Mouse (Mus musculus): ENCODE measurements around the gene Plod1.
A peak's percentile ranks its signal among the peaks of the same experiment; 100 is the strongest.

The Plod1 gene

GRCm38 (mm10) chr4:147936331-147936954 is at the start of gene Plod1:
Plod1 (minus strand) TSS chr4:147936767.
- Histone ChIP-seq H3K4me1 (replicated peaks; ENCODE audit: low read depth, low read length) (peaks cover 69% of the 10 kb centered on the region), H3K27me3 (ENCODE audit: insufficient read depth, low read length) (peaks cover 8% of the 10 kb centered on the region; the same call in 1 of the 2 replicates)
- TF ChIP-seq POU5F1 (IDR thresholded peaks at IDR 0.05; ENCODE audit: borderline replicate concordance, low read length) (no peak), NANOG (IDR thresholded peaks at IDR 0.05; ENCODE audit: borderline replicate concordance, low read length) (no peak), CTCF (conservative IDR thresholded peaks at IDR 0.05; ENCODE audit: low read length) (no peak)

GRCm38 (mm10) chr4:147985205-147986132 is 48.9 kb upstream of the Plod1 start, which contains the start of gene Nppb:
Nppb (plus strand) TSS chr4:147985788.
- no peak for TF ChIP-seq POU5F1 (IDR thresholded peaks at IDR 0.05; ENCODE audit: borderline replicate concordance, low read length)
- TF ChIP-seq NANOG (IDR thresholded peaks at IDR 0.05; ENCODE audit: borderline replicate concordance, low read length) = no peak
- H3K27me3 ChIP-seq (ENCODE audit: insufficient read depth, low read length) = no peaks in the 10 kb centered on the region
- H3K4me1 ChIP-seq (replicated peaks; ENCODE audit: low read depth, low read length) = peaks cover 27% of the 10 kb centered on the region
- no peaks in the 10 kb centered on the region for H3K9me3 ChIP-seq (ENCODE audit: low read length)
- no peaks in the 10 kb centered on the region for H3K36me3 ChIP-seq (ENCODE audit: insufficient read depth, low read length)
- H3K4me3 ChIP-seq (replicated peaks; ENCODE audit: low read length) = peak within 1 kb of the TSS; percentile 50

More at GRCm38 (mm10) chr4:147936331-147936954, at the start of gene Plod1:
- H3K36me3 ChIP-seq (ENCODE audit: insufficient read depth, low read length) = peaks cover 16% of the 10 kb centered on the region
- H3K4me3 ChIP-seq (replicated peaks; ENCODE audit: low read length) = peak within 1 kb of the TSS; percentile 87
- no peaks in the 10 kb centered on the region for H3K9me3 ChIP-seq (ENCODE audit: low read length)

GRCm38 (mm10) chr4:147979441-147979860 is 42.9 kb upstream of the Plod1 start:
- Histone ChIP-seq H3K4me3 (replicated peaks; ENCODE audit: low read length) (no peak overlapping the region), H3K9me3 (ENCODE audit: low read length) (0 out of 2 replicates have a peak, but pooled peaks cover 3% of the 10 kb centered on the region), H3K27me3 (ENCODE audit: insufficient read depth, low read length) (no peaks in the 10 kb centered on the region), H3K36me3 (ENCODE audit: insufficient read depth, low read length) (no peaks in the 10 kb centered on the region), H3K4me1 (replicated peaks; ENCODE audit: low read depth, low read length) (no peaks in the 10 kb centered on the region)
- TF ChIP-seq POU5F1 (IDR thresholded peaks at IDR 0.05; ENCODE audit: borderline replicate concordance, low read length) (no peak), CTCF (conservative IDR thresholded peaks at IDR 0.05; ENCODE audit: low read length) (no peak)

- Histone ChIP-seq H3K27me3 (ENCODE audit: insufficient read depth, low read length) (no peaks in the 10 kb centered on the region), H3K4me1 (replicated peaks; ENCODE audit: low read depth, low read length) (no peaks in the 10 kb centered on the region), H3K9me3 (ENCODE audit: low read length) (0 out of 2 replicates have a peak, but pooled peaks cover 3% of the 10 kb centered on the region), H3K36me3 (ENCODE audit: insufficient read depth, low read length) (no peaks in the 10 kb centered on the region), H3K4me3 (replicated peaks; ENCODE audit: low read length) (no peak overlapping the region)
- no peak for TF ChIP-seq NANOG (IDR thresholded peaks at IDR 0.05; ENCODE audit: borderline replicate concordance, low read length)
- TF ChIP-seq POU5F1 (IDR thresholded peaks at IDR 0.05; ENCODE audit: borderline replicate concordance, low read length) = no peak
- no peak for TF ChIP-seq CTCF (conservative IDR thresholded peaks at IDR 0.05; ENCODE audit: low read length)
Observed at GRCm38 (mm10) chr4:147978391-147978790, 41.8 kb upstream of the Plod1 start.

GRCm38 (mm10) chr4:147977726-147978125 is 41.2 kb upstream of the Plod1 start:
- TF ChIP-seq POU5F1 (IDR thresholded peaks at IDR 0.05; ENCODE audit: borderline replicate concordance, low read length) = no peak
- TF ChIP-seq NANOG (IDR thresholded peaks at IDR 0.05; ENCODE audit: borderline replicate concordance, low read length) = no peak
- no peak for TF ChIP-seq CTCF (conservative IDR thresholded peaks at IDR 0.05; ENCODE audit: low read length)
- H3K4me3 ChIP-seq (replicated peaks; ENCODE audit: low read length) = no peak overlapping the region
- H3K27me3 ChIP-seq (ENCODE audit: insufficient read depth, low read length) = no peaks in the 10 kb centered on the region
- no peaks in the 10 kb centered on the region for H3K4me1 ChIP-seq (replicated peaks; ENCODE audit: low read depth, low read length)
- H3K36me3 ChIP-seq (ENCODE audit: insufficient read depth, low read length) = no peaks in the 10 kb centered on the region
- 0 out of 2 replicates have a peak, but pooled peaks cover 3% of the 10 kb centered on the region for H3K9me3 ChIP-seq (ENCODE audit: low read length)

GRCm38 (mm10) chr4:147976237-147976636 is 39.7 kb upstream of the Plod1 start:
- no peaks in the 10 kb centered on the region for H3K4me1 ChIP-seq (replicated peaks; ENCODE audit: low read depth, low read length)
- TF ChIP-seq NANOG (IDR thresholded peaks at IDR 0.05; ENCODE audit: borderline replicate concordance, low read length) = no peak
- no peak for TF ChIP-seq CTCF (conservative IDR thresholded peaks at IDR 0.05; ENCODE audit: low read length)
- TF ChIP-seq POU5F1 (IDR thresholded peaks at IDR 0.05; ENCODE audit: borderline replicate concordance, low read length) = no peak
- 0 out of 2 replicates have a peak, but pooled peaks cover 3% of the 10 kb centered on the region for H3K9me3 ChIP-seq (ENCODE audit: low read length)
- no peaks in the 10 kb centered on the region for H3K27me3 ChIP-seq (ENCODE audit: insufficient read depth, low read length)
- no peak overlapping the region for H3K4me3 ChIP-seq (replicated peaks; ENCODE audit: low read length)
- no peaks in the 10 kb centered on the region for H3K36me3 ChIP-seq (ENCODE audit: insufficient read depth, low read length)

GRCm38 (mm10) chr4:147969337-147969736 is 32.8 kb upstream of the Plod1 start:
- H3K36me3 ChIP-seq (ENCODE audit: insufficient read depth, low read length) = no peaks in the 10 kb centered on the region
- TF ChIP-seq CTCF (conservative IDR thresholded peaks at IDR 0.05; ENCODE audit: low read length) (no peak), NANOG (IDR thresholded peaks at IDR 0.05; ENCODE audit: borderline replicate concordance, low read length) (no peak), POU5F1 (IDR thresholded peaks at IDR 0.05; ENCODE audit: borderline replicate concordance, low read length) (no peak)

GRCm38 (mm10) chr4:147968816-147969215 is 32.2 kb upstream of the Plod1 start:
- peaks cover 7% of the 10 kb centered on the region for H3K4me1 ChIP-seq (replicated peaks; ENCODE audit: low read depth, low read length)
- H3K4me3 ChIP-seq (replicated peaks; ENCODE audit: low read length) = no peak overlapping the region
- H3K36me3 ChIP-seq (ENCODE audit: insufficient read depth, low read length) = no peaks in the 10 kb centered on the region
- no peak for TF ChIP-seq CTCF (conservative IDR thresholded peaks at IDR 0.05; ENCODE audit: low read length)
- no peaks in the 10 kb centered on the region for H3K9me3 ChIP-seq (ENCODE audit: low read length)
- H3K27me3 ChIP-seq (ENCODE audit: insufficient read depth, low read length) = no peaks in the 10 kb centered on the region

More at GRCm38 (mm10) chr4:147969337-147969736, 32.8 kb upstream of the Plod1 start:
- Histone ChIP-seq H3K27me3 (ENCODE audit: insufficient read depth, low read length) (no peaks in the 10 kb centered on the region), H3K4me3 (replicated peaks; ENCODE audit: low read length) (no peak overlapping the region), H3K9me3 (ENCODE audit: low read length) (no peaks in the 10 kb centered on the region), H3K4me1 (replicated peaks; ENCODE audit: low read depth, low read length) (peaks cover 7% of the 10 kb centered on the region)
